Mouse (Mus musculus): ENCODE measurements around the gene Taf1a. TPM values are rescaled to one million over a fixed set of nuclear protein-coding genes. Genes with fewer than 3 reads are reported as not detected.
"Not testable (repeated sequence)": the region's sequence is repeated elsewhere in the genome, so short reads cannot be mapped to it uniquely, and the experiment has no call there.

Taf1a gene
- polyA plus RNA-seq, 1 experiment from 2014 or later: 15.1 TPM

GRCm38 (mm10) chr1:183378321-183378941, 10.3 kb upstream of the Taf1a start:
- Histone ChIP-seq H3K36me3 (ENCODE audit: control insufficient read depth, insufficient read depth, low read length) (no peaks in the 10 kb centered on the region), H3K4me3 (ENCODE audit: control insufficient read depth in 1 of 2, insufficient read depth in 1 of 2, low read depth in 1 of 2, low read length in 2 of 2) (no peak overlapping the region), H3K9me3 (ENCODE audit: control insufficient read depth, low read length) (peaks cover 6% of the 10 kb centered on the region), H3K4me2 (ENCODE audit: low read length) (no peak overlapping the region), H3K27me3 (ENCODE audit: control insufficient read depth, insufficient read depth, low read length) (0 out of 2 replicates have a peak, but pooled peaks cover 1% of the 10 kb centered on the region), H3K4me1 (ENCODE audit: control insufficient read depth in 2 of 2, insufficient read depth in 2 of 2, low read length in 2 of 2) (no peaks in the 10 kb centered on the region), H3K27ac (replicated peaks in 1 of 2; ENCODE audit: control insufficient read depth in 1 of 2, insufficient read depth in 1 of 2, low read depth in 2 of 2, low read length in 2 of 2) (peak overlapping the region in 1 of 2 experiments; percentile 57; a peak in 3 of 4 replicates), H3K9ac (ENCODE audit: low read length) (no peak overlapping the region)
- ATAC-seq (ENCODE audit: insufficient number of reproducible peaks, insufficient read depth, low FRiP score, low read depth): 0 out of 2 replicates have a peak, but pooled peaks have one; percentile 43
- WGBS: 56% methylated on average over 10 of the region's 10 CpGs

GRCm38 (mm10) chr1:183379376-183379775, 9.4 kb upstream of the Taf1a start:
- H3K4me1 ChIP-seq (ENCODE audit: control insufficient read depth in 2 of 2, insufficient read depth in 2 of 2, low read length in 2 of 2); H3K9ac ChIP-seq (ENCODE audit: low read length); H3K4me2 ChIP-seq (ENCODE audit: low read length); H3K9me3 ChIP-seq (ENCODE audit: control insufficient read depth, low read length); H3K27ac ChIP-seq (replicated peaks in 1 of 2; ENCODE audit: control insufficient read depth in 1 of 2, insufficient read depth in 1 of 2, low read depth in 2 of 2, low read length in 2 of 2); H3K27me3 ChIP-seq (ENCODE audit: control insufficient read depth, insufficient read depth, low read length); H3K36me3 ChIP-seq (ENCODE audit: control insufficient read depth, insufficient read depth, low read length); ATAC-seq (ENCODE audit: insufficient number of reproducible peaks, insufficient read depth, low FRiP score, low read depth); H3K4me3 ChIP-seq (ENCODE audit: control insufficient read depth in 1 of 2, insufficient read depth in 1 of 2, low read depth in 1 of 2, low read length in 2 of 2): not testable (repeated sequence)
- WGBS: 84% methylated on average over 3 of the region's 3 CpGs

GRCm38 (mm10) chr1:183381816-183382215, 7.0 kb upstream of the Taf1a start:
- no peak overlapping the region for H3K27ac ChIP-seq (replicated peaks in 1 of 2; ENCODE audit: control insufficient read depth in 1 of 2, insufficient read depth in 1 of 2, low read depth in 2 of 2, low read length in 2 of 2)
- H3K4me2 ChIP-seq (ENCODE audit: low read length): no peak overlapping the region
- no peak overlapping the region for H3K9ac ChIP-seq (ENCODE audit: low read length)
- peaks cover 18% of the 10 kb centered on the region; the same call in 1 of the 2 replicates for H3K27me3 ChIP-seq (ENCODE audit: control insufficient read depth, insufficient read depth, low read length)
- no peak overlapping the region for H3K4me3 ChIP-seq (ENCODE audit: control insufficient read depth in 1 of 2, insufficient read depth in 1 of 2, low read depth in 1 of 2, low read length in 2 of 2)
- H3K9me3 ChIP-seq (ENCODE audit: control insufficient read depth, low read length): peaks cover 3% of the 10 kb centered on the region; the same call in 1 of the 2 replicates
- no peak for ATAC-seq (ENCODE audit: insufficient number of reproducible peaks, insufficient read depth, low FRiP score, low read depth)
- 72% methylated on average over 5 of the region's 5 CpGs for WGBS
- no peaks in the 10 kb centered on the region for H3K4me1 ChIP-seq (ENCODE audit: control insufficient read depth in 2 of 2, insufficient read depth in 2 of 2, low read length in 2 of 2)
- H3K36me3 ChIP-seq (ENCODE audit: control insufficient read depth, insufficient read depth, low read length): no peaks in the 10 kb centered on the region

GRCm38 (mm10) chr1:183382621-183383020, 6.2 kb upstream of the Taf1a start:
- ATAC-seq (ENCODE audit: insufficient number of reproducible peaks, insufficient read depth, low FRiP score, low read depth): no peak
- H3K4me1 ChIP-seq (ENCODE audit: control insufficient read depth in 2 of 2, insufficient read depth in 2 of 2, low read length in 2 of 2): no peaks in the 10 kb centered on the region
- H3K36me3 ChIP-seq (ENCODE audit: control insufficient read depth, insufficient read depth, low read length): no peaks in the 10 kb centered on the region
- H3K4me3 ChIP-seq (ENCODE audit: control insufficient read depth in 1 of 2, insufficient read depth in 1 of 2, low read depth in 1 of 2, low read length in 2 of 2): no peak overlapping the region
- peaks cover 18% of the 10 kb centered on the region; the same call in 1 of the 2 replicates for H3K27me3 ChIP-seq (ENCODE audit: control insufficient read depth, insufficient read depth, low read length)
- WGBS: 83% methylated on average over 2 of the region's 2 CpGs
- no peak overlapping the region for H3K27ac ChIP-seq (replicated peaks in 1 of 2; ENCODE audit: control insufficient read depth in 1 of 2, insufficient read depth in 1 of 2, low read depth in 2 of 2, low read length in 2 of 2)
- peaks cover 3% of the 10 kb centered on the region; the same call in 1 of the 2 replicates for H3K9me3 ChIP-seq (ENCODE audit: control insufficient read depth, low read length)
- no peak overlapping the region for H3K4me2 ChIP-seq (ENCODE audit: low read length)
- H3K9ac ChIP-seq (ENCODE audit: low read length): no peak overlapping the region

- ATAC-seq (ENCODE audit: insufficient number of reproducible peaks, insufficient read depth, low FRiP score, low read depth); H3K27ac ChIP-seq (replicated peaks in 1 of 2; ENCODE audit: control insufficient read depth in 1 of 2, insufficient read depth in 1 of 2, low read depth in 2 of 2, low read length in 2 of 2); H3K4me1 ChIP-seq (ENCODE audit: control insufficient read depth in 2 of 2, insufficient read depth in 2 of 2, low read length in 2 of 2); H3K4me3 ChIP-seq (ENCODE audit: control insufficient read depth in 1 of 2, insufficient read depth in 1 of 2, low read depth in 1 of 2, low read length in 2 of 2); H3K9ac ChIP-seq (ENCODE audit: low read length); H3K4me2 ChIP-seq (ENCODE audit: low read length); H3K9me3 ChIP-seq (ENCODE audit: control insufficient read depth, low read length): not testable (repeated sequence)
- peaks cover 15% of the 10 kb centered on the region for H3K36me3 ChIP-seq (ENCODE audit: control insufficient read depth, insufficient read depth, low read length)
- 84% methylated on average over 3 of the region's 3 CpGs for WGBS
- H3K27me3 ChIP-seq (ENCODE audit: control insufficient read depth, insufficient read depth, low read length): peaks cover 18% of the 10 kb centered on the region; the same call in 1 of the 2 replicates
Measured at GRCm38 (mm10) chr1:183387421-183387820, 1.4 kb upstream of the Taf1a start.

GRCm38 (mm10) chr1:183403396-183403795, 14.6 kb downstream of the Taf1a start:
- H3K9me3 ChIP-seq (ENCODE audit: control insufficient read depth, low read length): no peaks in the 10 kb centered on the region
- H3K4me2 ChIP-seq (ENCODE audit: low read length): no peak overlapping the region
- H3K36me3 ChIP-seq (ENCODE audit: control insufficient read depth, insufficient read depth, low read length): peaks cover 74% of the 10 kb centered on the region
- H3K27me3 ChIP-seq (ENCODE audit: control insufficient read depth, insufficient read depth, low read length): no peaks in the 10 kb centered on the region
- 93% methylated on average over 3 of the region's 3 CpGs for WGBS
- no peaks in the 10 kb centered on the region for H3K4me1 ChIP-seq (ENCODE audit: control insufficient read depth in 2 of 2, insufficient read depth in 2 of 2, low read length in 2 of 2)
- no peak for ATAC-seq (ENCODE audit: insufficient number of reproducible peaks, insufficient read depth, low FRiP score, low read depth)
- no peak overlapping the region for H3K9ac ChIP-seq (ENCODE audit: low read length)
- H3K27ac ChIP-seq (replicated peaks in 1 of 2; ENCODE audit: control insufficient read depth in 1 of 2, insufficient read depth in 1 of 2, low read depth in 2 of 2, low read length in 2 of 2): no peak overlapping the region
- no peak overlapping the region for H3K4me3 ChIP-seq (ENCODE audit: control insufficient read depth in 1 of 2, insufficient read depth in 1 of 2, low read depth in 1 of 2, low read length in 2 of 2)

- no peak for ATAC-seq (ENCODE audit: insufficient number of reproducible peaks, insufficient read depth, low FRiP score, low read depth)
- Histone ChIP-seq H3K4me1 (ENCODE audit: control insufficient read depth in 2 of 2, insufficient read depth in 2 of 2, low read length in 2 of 2) (no peaks in the 10 kb centered on the region), H3K9me3 (ENCODE audit: control insufficient read depth, low read length) (no peaks in the 10 kb centered on the region), H3K27me3 (ENCODE audit: control insufficient read depth, insufficient read depth, low read length) (no peaks in the 10 kb centered on the region), H3K4me2 (ENCODE audit: low read length) (no peak overlapping the region), H3K4me3 (ENCODE audit: control insufficient read depth in 1 of 2, insufficient read depth in 1 of 2, low read depth in 1 of 2, low read length in 2 of 2) (no peak overlapping the region), H3K27ac (replicated peaks in 1 of 2; ENCODE audit: control insufficient read depth in 1 of 2, insufficient read depth in 1 of 2, low read depth in 2 of 2, low read length in 2 of 2) (no peak overlapping the region), H3K9ac (ENCODE audit: low read length) (no peak overlapping the region), H3K36me3 (ENCODE audit: control insufficient read depth, insufficient read depth, low read length) (peaks cover 28% of the 10 kb centered on the region)
- 87% methylated on average over 15 of the region's 15 CpGs for WGBS
Measured at GRCm38 (mm10) chr1:183414081-183414727, 25.4 kb downstream of the Taf1a start.

Measured in heart, embryonic 14.5 days (tissue).